Mouse (Mus musculus): ENCODE measurements around the gene Nrl. TPM values are rescaled to one million over a fixed set of nuclear protein-coding genes. Genes with fewer than 3 reads are reported as not detected.

The Nrl gene
- total and polyA plus RNA-seq, 3 experiments: 0.13 to 0.86 TPM; not detected in 1

DNA sequence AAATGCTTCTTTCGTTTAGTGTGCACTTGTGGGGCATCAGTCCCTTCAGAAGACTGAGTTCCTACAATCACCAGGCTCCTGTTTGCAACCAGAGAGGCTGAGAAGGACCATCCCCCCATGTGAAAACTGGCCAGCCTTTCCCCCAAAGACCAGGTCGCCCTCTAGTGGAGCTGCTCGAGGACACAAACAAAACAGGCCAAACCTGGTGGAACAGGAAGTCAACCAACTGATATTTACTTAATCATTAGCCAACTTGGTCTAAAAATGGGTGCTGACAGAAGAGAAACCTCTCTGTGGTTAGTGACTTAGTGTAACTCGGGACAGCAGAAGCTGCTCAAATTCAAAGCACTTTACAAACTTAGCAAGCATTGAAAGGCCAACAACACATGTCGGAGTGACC, 32.2 kb upstream of the Nrl start:
- peaks cover 8 to 31% of the 10 kb centered on the region in 2 experiments for H3K4me1 ChIP-seq (ENCODE audit: control insufficient read depth in 1 of 2, insufficient read depth in 2 of 2)
- dilution Hi-C loops (cut with MboI; ENCODE audit: extremely low pct_ligation_motif_present, extremely low pct_unique_long_range_greater_than_20kb, low sequenced_read_pairs): no loop called here
- in situ Hi-C loops (cut with MboI; ENCODE audit: low pct_ligation_motif_present, low pct_unique_long_range_greater_than_20kb, low sequenced_read_pairs): no loop called here

GRCm38 (mm10) chr14:55555788-55556187, 31.0 kb upstream of the Nrl start:
- H3K9ac ChIP-seq (ENCODE audit: insufficient read depth, low read depth): no peak overlapping the region
- dilution Hi-C loops (cut with MboI; ENCODE audit: extremely low pct_ligation_motif_present, extremely low pct_unique_long_range_greater_than_20kb, low sequenced_read_pairs): no loop called here
- in situ Hi-C loops (cut with MboI; ENCODE audit: low pct_ligation_motif_present, low pct_unique_long_range_greater_than_20kb, low sequenced_read_pairs): no loop called here
- no peaks in the 10 kb centered on the region for H3K27me3 ChIP-seq (replicated peaks)
- H3K9me3 ChIP-seq (replicated peaks; ENCODE audit: low read length): no peaks in the 10 kb centered on the region
- peaks cover 0 to 7% of the 10 kb centered on the region in 2 experiments for H3K36me3 ChIP-seq (replicated peaks in 1 of 2; ENCODE audit: control insufficient read depth in 1 of 2, insufficient read depth in 1 of 2, low read length in 1 of 2)
- DNase-seq (ENCODE audit: extremely low read depth): no peak
- H3K4me1 ChIP-seq (ENCODE audit: control insufficient read depth in 1 of 2, insufficient read depth in 2 of 2): peaks cover 2 to 22% of the 10 kb centered on the region in 2 experiments; a peak in 3 of 4 replicates
- no peak overlapping the region for H3K4me2 ChIP-seq (ENCODE audit: insufficient read depth, low read depth, poor library complexity, severe bottlenecking)
- TF ChIP-seq JUND (conservative IDR thresholded peaks at IDR 0.05; ENCODE audit: low read depth, low read length): no peak
- no peak for TF ChIP-seq MAZ (IDR thresholded peaks at IDR 0.05; ENCODE audit: low read depth, low read length)
- TF ChIP-seq ZKSCAN1 (IDR thresholded peaks at IDR 0.05; ENCODE audit: borderline replicate concordance, low read depth, low read length): no peak
- no peak for TF ChIP-seq USF2 (conservative IDR thresholded peaks at IDR 0.05; ENCODE audit: low read depth, low read length)
- TF ChIP-seq KAT2A (IDR thresholded peaks at IDR 0.05; ENCODE audit: insufficient replicate concordance, low read length): no peak
- TF ChIP-seq CTCF (conservative IDR thresholded peaks at IDR 0.05 in 1 of 2, IDR thresholded peaks at IDR 0.05 in 1 of 2; ENCODE audit: low read depth in 2 of 2, low read length in 2 of 2): no peak
- TF ChIP-seq MAFK (IDR thresholded peaks at IDR 0.05; ENCODE audit: insufficient replicate concordance, low read length): no peak
- no peak overlapping the region for H3K4me3 ChIP-seq (replicated peaks in 1 of 3; ENCODE audit: low read depth in 2 of 3, low read length in 2 of 3, poor library complexity in 1 of 3)
- no peak overlapping the region for H3K27ac ChIP-seq (ENCODE audit: insufficient read depth, low read depth)
- peaks cover 3% of the 10 kb centered on the region; the same call in 1 of the 2 replicates for H3K79me2 ChIP-seq (replicated peaks; ENCODE audit: control insufficient read depth, extremely low read depth, insufficient read depth, poor library complexity, severe bottlenecking)

More for the DNA sequence above, 32.2 kb upstream of the Nrl start:
- H3K36me3 ChIP-seq (replicated peaks in 1 of 2; ENCODE audit: control insufficient read depth in 1 of 2, insufficient read depth in 1 of 2, low read length in 1 of 2): peaks cover 0 to 4% of the 10 kb centered on the region in 2 experiments
- peak overlapping the region; percentile 47 for H3K4me2 ChIP-seq (ENCODE audit: insufficient read depth, low read depth, poor library complexity, severe bottlenecking)
- no peak for TF ChIP-seq KAT2A (IDR thresholded peaks at IDR 0.05; ENCODE audit: insufficient replicate concordance, low read length)
- TF ChIP-seq MAZ (IDR thresholded peaks at IDR 0.05; ENCODE audit: low read depth, low read length): peak; percentile 72
- peak; percentile 87 for TF ChIP-seq MYC (IDR thresholded peaks at IDR 0.05; ENCODE audit: low read depth, low read length)
- peak; percentile 92 for TF ChIP-seq JUN (IDR thresholded peaks at IDR 0.05; ENCODE audit: insufficient read depth, low read depth, low read length)
- TF ChIP-seq CHD1 (IDR thresholded peaks at IDR 0.05; ENCODE audit: low read depth, low read length): no peak
- TF ChIP-seq SMC3 (IDR thresholded peaks at IDR 0.05; ENCODE audit: low read depth, low read length): peak; percentile 86
- peak; percentile 47; the same call in 1 of the 2 replicates for TF ChIP-seq POLR2A (IDR thresholded peaks at IDR 0.05; ENCODE audit: low read depth, low read length)
- TF ChIP-seq ZKSCAN1 (IDR thresholded peaks at IDR 0.05; ENCODE audit: borderline replicate concordance, low read depth, low read length): no peak
- TF ChIP-seq RAD21 (IDR thresholded peaks at IDR 0.05; ENCODE audit: low read depth, low read length): peak; percentile 89
- TF ChIP-seq TBP (conservative IDR thresholded peaks at IDR 0.05; ENCODE audit: low read depth, low read length): peak; percentile 54; the same call in 1 of the 2 replicates
- TF ChIP-seq TCF12 (IDR thresholded peaks at IDR 0.05; ENCODE audit: low read depth, low read length): peak; percentile 44; the same call in 1 of the 2 replicates
- no peak for TF ChIP-seq UBTF (IDR thresholded peaks at IDR 0.05; ENCODE audit: low read depth, low read length)
- peak; percentile 84 for TF ChIP-seq ETS1 (conservative IDR thresholded peaks at IDR 0.05; ENCODE audit: low read depth, low read length)
- peak; percentile 83; the same call in 1 of the 2 replicates for TF ChIP-seq SIN3A (IDR thresholded peaks at IDR 0.05; ENCODE audit: low read length)
- TF ChIP-seq POLR2AphosphoS2 (IDR thresholded peaks at IDR 0.05; ENCODE audit: low read depth, low read length): no peak
- peak; percentile 92 for TF ChIP-seq CHD2 (IDR thresholded peaks at IDR 0.05; ENCODE audit: low read length)
- TF ChIP-seq JUND (conservative IDR thresholded peaks at IDR 0.05; ENCODE audit: low read depth, low read length): no peak; the same call in 1 of the 2 replicates
- TF ChIP-seq IRF4 (IDR thresholded peaks at IDR 0.05; ENCODE audit: low read depth, low read length): peak; percentile 88
- TF ChIP-seq USF2 (conservative IDR thresholded peaks at IDR 0.05; ENCODE audit: low read depth, low read length): no peak
- no peak for TF ChIP-seq PAX5 (IDR thresholded peaks at IDR 0.05; ENCODE audit: low read length)
- no peak; the same call in 1 of the 2 replicates for TF ChIP-seq MXI1 (IDR thresholded peaks at IDR 0.05; ENCODE audit: low read depth, low read length)
- TF ChIP-seq ZMIZ1 (IDR thresholded peaks at IDR 0.05; ENCODE audit: low read depth, low read length): no peak
- peak; percentile 48 to 96; a peak in 3 of 4 replicates for TF ChIP-seq CTCF (conservative IDR thresholded peaks at IDR 0.05 in 1 of 2, IDR thresholded peaks at IDR 0.05 in 1 of 2; ENCODE audit: low read depth in 2 of 2, low read length in 2 of 2)
- TF ChIP-seq NRF1 (IDR thresholded peaks at IDR 0.05; ENCODE audit: low read depth, low read length): no peak
- peak; percentile 82 for TF ChIP-seq ELF1 (IDR thresholded peaks at IDR 0.05; ENCODE audit: low read depth, low read length)
- peak; percentile 36; the same call in 1 of the 2 replicates for TF ChIP-seq NELFE (IDR thresholded peaks at IDR 0.05; ENCODE audit: low read depth, low read length)
- no peak for TF ChIP-seq E2F4 (IDR thresholded peaks at IDR 0.05; ENCODE audit: insufficient replicate concordance, low read depth, low read length)
- TF ChIP-seq RCOR1 (conservative IDR thresholded peaks at IDR 0.05; ENCODE audit: low read depth, low read length): no peak
- TF ChIP-seq MAFK (IDR thresholded peaks at IDR 0.05; ENCODE audit: insufficient replicate concordance, low read length): no peak
- peak; percentile 65 for TF ChIP-seq EP300 (IDR thresholded peaks at IDR 0.05; ENCODE audit: low read length)
- peak; percentile 22; the same call in 1 of the 2 replicates for TF ChIP-seq ZC3H11A (IDR thresholded peaks at IDR 0.05; ENCODE audit: low read depth, low read length)
- TF ChIP-seq HCFC1 (IDR thresholded peaks at IDR 0.05; ENCODE audit: low read depth, low read length): peak; percentile 65
- peak; percentile 61; the same call in 1 of the 2 replicates for TF ChIP-seq BHLHE40 (IDR thresholded peaks at IDR 0.05; ENCODE audit: low read depth, low read length)
- peak; percentile 32; the same call in 1 of the 2 replicates for TF ChIP-seq MAX (IDR thresholded peaks at IDR 0.05; ENCODE audit: low read length)
- peak; percentile 99 for TF ChIP-seq MEF2A (IDR thresholded peaks at IDR 0.05; ENCODE audit: borderline replicate concordance, low read depth, low read length)
- no peak for TF ChIP-seq USF1 (IDR thresholded peaks at IDR 0.05; ENCODE audit: low read depth, low read length)
- TF ChIP-seq ZNF384 (IDR thresholded peaks at IDR 0.05; ENCODE audit: low read depth, low read length): peak; percentile 22; the same call in 1 of the 2 replicates
- no peak for TF ChIP-seq GABPA (IDR thresholded peaks at IDR 0.05; ENCODE audit: insufficient replicate concordance, low read depth, low read length)
- H3K4me3 ChIP-seq (replicated peaks in 1 of 3; ENCODE audit: low read depth in 2 of 3, low read length in 2 of 3, poor library complexity in 1 of 3): no peak overlapping the region
- no peak overlapping the region for H3K9ac ChIP-seq (ENCODE audit: insufficient read depth, low read depth)
- no peaks in the 10 kb centered on the region for H3K9me3 ChIP-seq (replicated peaks; ENCODE audit: low read length)
- H3K27ac ChIP-seq (ENCODE audit: insufficient read depth, low read depth): peak overlapping the region; percentile 86
- peaks cover 5% of the 10 kb centered on the region; the same call in 1 of the 2 replicates for H3K79me2 ChIP-seq (replicated peaks; ENCODE audit: control insufficient read depth, extremely low read depth, insufficient read depth, poor library complexity, severe bottlenecking)
- H3K27me3 ChIP-seq (replicated peaks): no peaks in the 10 kb centered on the region
- peak; percentile 97 for DNase-seq (ENCODE audit: extremely low read depth)
